Mouse (Mus musculus): ENCODE results near the gene Babam2.

Gene Babam2

GRCm38 (mm10) chr5:32077139-32077538, 379.7 kb downstream of the Babam2 start:
- DNase-seq (ENCODE audit: low spot score in 2 of 2): no peak

DNA sequence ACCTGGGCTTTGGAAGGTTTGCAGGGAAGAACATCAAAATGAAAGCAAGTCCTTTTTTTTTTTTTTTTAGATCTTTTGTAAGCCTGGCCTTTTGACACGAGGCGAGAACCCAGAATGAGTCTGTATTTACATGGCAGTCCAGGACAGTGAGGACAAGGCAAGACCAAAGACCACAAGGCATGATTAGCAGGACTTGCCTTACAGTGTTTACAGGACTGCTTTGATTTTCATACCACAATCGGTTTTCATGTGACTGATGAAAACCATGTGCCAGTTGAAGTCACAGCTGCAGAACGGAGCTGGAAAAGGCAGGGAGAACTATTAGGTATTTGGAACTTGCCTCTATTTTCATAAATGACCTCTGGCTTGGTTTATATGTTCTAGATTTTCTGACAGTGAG, 381.5 kb downstream of the Babam2 start:
- DNase-seq (ENCODE audit: low spot score in 2 of 2): no peak

DNA sequence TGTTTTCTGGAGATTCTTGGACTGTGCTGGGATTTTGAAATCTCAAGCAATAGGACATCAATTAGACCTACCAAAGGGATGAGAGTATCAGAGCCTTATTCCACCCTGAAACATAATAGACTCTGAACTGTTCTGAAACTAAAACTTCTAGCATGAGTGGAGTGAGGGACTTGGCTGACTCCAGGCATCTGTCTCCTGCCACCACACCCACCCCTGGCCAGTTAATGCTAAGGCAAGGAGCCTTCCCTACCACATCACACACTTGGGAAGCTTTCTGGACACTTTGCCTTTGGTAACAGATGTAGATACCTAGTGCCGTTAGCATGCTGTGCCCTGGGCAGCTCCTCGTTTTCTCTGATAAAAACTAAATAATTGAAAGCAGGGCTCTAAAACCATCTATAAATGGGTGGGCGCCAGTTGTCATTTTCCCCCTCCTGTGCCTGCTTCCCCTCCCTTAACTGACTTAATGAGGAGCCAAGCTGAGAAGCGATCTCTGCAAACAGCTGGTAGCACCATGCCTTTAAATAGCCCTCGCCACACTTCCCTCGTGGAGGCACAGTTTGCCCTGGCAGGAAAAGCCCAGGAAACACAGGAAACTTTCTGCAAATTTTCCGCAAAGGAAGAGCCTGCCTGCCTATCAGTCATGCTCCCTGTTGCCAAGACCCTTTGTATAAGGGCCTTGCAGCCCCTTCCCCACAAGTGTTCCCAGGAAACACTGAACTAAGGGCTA, 383.2 kb downstream of the Babam2 start:
- DNase-seq (ENCODE audit: low spot score in 2 of 2): no peak

DNA sequence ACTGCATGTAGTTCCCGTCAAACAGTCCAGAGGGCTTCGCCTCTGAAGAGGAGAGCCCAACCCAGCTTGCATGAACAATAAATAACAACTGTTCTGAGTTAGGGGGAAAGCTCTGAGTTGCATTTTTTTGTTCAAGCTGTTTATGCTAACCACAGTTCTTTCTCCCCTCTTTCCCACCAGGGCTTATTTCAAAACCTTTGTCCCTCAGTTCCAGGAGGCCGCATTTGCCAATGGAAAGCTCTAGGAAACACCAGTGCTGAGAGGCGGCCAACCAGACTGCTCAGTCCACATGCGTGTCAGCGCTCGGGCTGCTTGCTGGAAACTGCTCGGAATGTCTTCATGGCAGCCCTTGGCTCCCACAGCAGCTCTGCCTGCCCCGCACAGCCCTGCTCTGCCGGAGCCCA, 386.9 kb downstream of the Babam2 start:
- DNase-seq (ENCODE audit: low spot score in 2 of 2): no peak

DNA sequence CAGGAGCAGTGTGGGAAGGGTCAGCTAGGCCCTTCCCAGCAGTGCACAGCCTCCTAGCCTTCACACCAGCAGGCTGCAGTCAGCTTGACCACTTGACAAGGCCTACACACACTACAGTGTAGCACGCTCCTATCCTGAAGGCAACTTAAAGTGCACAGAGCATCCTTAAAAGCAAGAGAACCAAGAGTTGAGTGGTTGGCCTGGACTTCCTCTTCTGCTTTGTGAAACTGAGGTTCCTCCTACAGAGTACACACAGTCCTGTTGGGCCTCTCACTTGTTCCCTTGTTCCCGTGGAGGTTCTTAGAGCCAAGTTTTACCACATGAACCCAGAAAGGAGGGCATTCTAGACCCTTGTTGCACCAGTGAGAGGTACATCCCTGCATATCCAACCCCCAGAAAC, 388.1 kb downstream of the Babam2 start:
- DNase-seq (ENCODE audit: low spot score in 2 of 2): no peak

DNA sequence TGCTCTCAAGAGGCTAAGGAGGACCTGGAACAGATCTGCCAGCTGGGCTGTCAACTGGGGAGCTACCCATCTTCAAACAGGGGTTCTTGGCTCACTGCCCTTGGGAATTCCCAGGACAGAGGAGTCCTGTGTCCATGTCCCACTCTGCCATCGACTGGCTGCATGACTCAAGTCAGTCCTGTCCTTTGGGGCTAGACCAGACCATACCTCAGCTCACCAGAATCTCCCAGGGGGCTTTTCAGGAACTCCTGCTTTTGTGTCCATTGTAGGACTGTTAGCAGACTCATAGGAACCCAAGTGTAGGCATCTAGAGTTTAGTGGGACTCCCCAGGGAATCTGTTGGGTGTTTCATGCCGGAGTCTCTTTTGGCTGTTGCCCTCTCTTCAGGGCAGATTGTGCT, 388.5 kb downstream of the Babam2 start:
- no peak for DNase-seq (ENCODE audit: low spot score in 2 of 2)

GRCm38 (mm10) chr5:32086526-32087090, 389.1 kb downstream of the Babam2 start:
- no peak for DNase-seq (ENCODE audit: low spot score in 2 of 2)

GRCm38 (mm10) chr5:32089481-32089880, 392.0 kb downstream of the Babam2 start:
- DNase-seq (ENCODE audit: low spot score in 2 of 2): no peak

GRCm38 (mm10) chr5:32092281-32092680, 394.8 kb downstream of the Babam2 start:
- DNase-seq (ENCODE audit: low spot score in 2 of 2): no peak

GRCm38 (mm10) chr5:32098691-32099090, 401.2 kb downstream of the Babam2 start:
- no peak for DNase-seq (ENCODE audit: low spot score in 2 of 2)

- DNase-seq (ENCODE audit: low spot score in 2 of 2): peak in 1 of 2 experiments; percentile 25
Observed at GRCm38 (mm10) chr5:32102484-32102883, 405.0 kb downstream of the Babam2 start.

- no peak for DNase-seq (ENCODE audit: low spot score in 2 of 2)
Observed at GRCm38 (mm10) chr5:32102971-32103431, 405.5 kb downstream of the Babam2 start.

DNA sequence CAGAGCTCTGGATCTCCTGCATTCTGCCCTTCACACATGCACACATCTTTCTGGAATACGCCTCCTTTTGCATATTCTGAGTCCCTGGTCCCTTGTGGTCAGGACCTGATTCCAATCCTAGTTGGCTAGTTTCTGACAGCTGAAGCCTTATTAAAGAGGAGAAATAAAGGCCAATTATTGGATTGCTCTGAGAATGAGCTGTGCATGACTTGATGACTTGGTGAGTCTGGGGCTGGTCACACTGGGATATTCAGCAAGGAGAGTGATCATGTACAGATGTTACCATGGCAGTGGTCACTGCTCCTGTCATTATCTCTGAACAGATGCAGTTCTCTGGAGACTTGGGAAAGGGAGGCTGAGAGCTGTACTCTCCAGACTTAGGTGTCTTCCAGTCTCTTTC, 406.1 kb downstream of the Babam2 start:
- no peak for DNase-seq (ENCODE audit: low spot score in 2 of 2)

DNA sequence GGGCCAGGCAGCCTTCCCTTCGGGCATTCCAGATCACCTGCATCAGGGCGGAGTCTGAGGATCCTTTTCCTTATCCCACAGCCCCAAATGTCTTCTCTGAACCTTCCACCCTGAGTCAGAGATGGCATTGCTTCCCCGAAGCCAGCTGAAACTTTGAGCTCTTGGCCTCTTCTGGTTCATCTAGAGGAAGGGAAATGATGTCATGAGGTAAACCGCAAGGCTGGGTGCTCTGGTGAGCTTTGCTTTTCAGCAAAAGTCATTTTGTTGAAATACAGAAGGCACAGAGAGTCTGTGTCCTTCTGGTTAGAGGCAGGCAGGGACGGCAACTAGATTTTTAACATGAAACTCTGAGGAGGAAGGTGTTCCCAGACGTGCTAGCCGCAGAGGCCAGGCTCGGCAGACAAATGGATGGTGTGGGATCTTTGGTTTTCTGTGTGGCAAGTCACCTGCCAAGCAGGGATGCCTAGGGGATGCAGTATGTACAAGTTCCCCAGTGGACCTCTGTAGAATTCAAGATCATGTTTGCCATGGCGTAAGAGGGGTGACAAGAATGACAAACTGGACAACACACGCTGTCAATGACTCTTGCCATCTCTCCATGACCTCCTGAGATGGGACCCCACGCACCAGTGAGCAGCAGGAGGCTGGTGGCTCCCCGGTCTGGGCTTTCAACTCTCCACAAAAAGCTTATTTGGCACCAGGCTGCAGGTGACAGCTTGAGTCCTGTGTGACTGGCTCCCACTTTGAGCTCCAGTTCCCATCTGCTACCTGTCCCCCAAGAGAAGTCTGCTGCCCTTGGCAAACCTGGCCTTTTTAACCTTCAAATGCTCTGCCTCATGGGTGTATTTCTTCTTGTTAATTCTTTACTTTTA, 406.9 kb downstream of the Babam2 start:
- no peak for DNase-seq (ENCODE audit: low spot score in 2 of 2)

DNA sequence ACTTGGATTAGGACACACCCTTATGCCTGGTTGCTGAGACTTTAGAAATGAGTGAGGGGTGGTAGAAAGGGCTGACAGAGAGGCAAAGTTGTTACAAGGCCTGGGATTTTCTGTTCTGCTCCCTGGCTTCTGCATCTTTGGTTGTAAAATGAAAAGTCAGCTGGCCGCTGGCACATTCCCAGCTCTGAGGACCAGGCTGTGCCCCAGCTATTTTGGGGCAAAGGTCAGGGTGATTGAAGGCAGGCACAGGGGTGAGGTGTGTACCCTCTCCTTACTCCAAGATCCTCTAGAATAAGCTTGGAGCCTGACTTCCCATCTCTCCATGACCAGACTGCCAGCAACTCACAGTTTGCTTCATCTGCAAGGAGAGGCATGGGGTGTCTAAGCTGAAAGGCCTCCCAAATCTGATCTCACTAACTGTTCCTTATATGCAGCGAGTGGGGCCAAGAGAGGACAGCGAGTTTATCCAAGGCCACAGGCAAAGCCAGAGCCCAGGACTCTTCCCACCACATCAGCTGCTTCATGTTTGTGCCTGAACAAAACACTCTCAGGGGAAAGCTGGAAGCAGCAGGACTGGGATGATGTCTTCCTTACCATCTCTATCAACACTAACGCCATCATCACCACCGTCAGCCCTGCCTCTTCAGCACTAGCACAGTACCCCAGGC, 409.1 kb downstream of the Babam2 start:
- no peak for DNase-seq (ENCODE audit: low spot score in 2 of 2)

- DNase-seq (ENCODE audit: low spot score in 2 of 2): no peak
Observed at GRCm38 (mm10) chr5:32110651-32111050, 413.2 kb downstream of the Babam2 start.

DNA sequence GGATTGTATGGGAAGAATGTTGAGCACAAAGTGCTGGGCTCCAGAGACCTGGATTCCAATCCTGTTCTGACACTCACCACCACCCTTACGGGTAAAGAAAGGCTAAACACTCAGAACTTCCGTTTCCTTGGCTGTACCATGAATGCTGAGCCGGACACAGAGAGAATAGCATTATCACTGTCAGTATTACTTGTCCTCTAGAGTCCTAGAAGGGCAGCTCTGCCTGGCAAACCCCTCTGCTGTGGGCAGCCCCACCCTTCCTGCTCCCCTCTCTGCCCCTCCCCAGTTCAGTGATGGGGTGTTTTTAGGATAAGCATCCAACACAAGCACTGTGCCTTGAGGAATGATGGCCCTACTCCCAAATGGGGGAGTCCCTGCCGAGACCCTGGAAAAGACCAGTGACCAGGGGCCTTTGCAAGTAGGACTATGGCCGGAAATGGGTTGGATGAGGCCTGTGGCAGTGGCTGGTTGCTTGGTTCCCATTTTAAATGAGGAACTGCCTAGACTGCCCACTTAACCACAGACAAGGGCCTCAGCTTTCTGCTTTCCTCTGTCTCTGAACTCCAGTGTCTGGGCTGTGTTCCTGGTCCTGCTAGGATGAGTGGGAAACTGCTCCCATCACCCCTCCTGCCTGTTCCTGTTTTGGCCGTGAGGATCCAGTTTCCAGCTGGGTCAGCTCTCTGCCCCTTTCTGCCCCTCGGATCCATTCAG, 414.9 kb downstream of the Babam2 start:
- no peak for DNase-seq (ENCODE audit: low spot score in 2 of 2)

DNA sequence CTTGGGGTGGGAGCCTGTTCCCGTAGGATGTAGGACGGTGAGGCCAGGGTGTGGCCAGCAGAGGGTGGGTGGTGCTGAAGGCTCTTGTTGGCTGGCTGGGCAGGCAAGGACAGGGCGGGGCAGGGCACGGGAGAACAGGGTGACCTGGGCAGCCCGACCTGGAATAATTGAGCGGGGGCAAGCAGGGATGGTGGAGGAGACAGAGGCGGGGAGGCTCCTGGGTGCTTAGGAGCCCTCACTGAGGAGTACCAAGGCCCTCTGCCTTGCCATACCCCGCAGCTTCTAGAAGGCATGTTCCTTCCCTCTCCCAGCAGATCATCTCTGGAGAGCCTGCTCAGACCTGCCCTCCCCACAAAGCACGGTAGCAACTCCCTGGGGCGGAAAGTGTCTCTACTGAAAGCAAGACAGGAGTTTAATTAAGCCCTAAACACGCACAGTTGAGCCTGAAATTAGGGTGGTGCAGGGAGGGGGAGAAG, 423.5 kb downstream of the Babam2 start:
- DNase-seq (ENCODE audit: low spot score in 2 of 2): no peak

DNA sequence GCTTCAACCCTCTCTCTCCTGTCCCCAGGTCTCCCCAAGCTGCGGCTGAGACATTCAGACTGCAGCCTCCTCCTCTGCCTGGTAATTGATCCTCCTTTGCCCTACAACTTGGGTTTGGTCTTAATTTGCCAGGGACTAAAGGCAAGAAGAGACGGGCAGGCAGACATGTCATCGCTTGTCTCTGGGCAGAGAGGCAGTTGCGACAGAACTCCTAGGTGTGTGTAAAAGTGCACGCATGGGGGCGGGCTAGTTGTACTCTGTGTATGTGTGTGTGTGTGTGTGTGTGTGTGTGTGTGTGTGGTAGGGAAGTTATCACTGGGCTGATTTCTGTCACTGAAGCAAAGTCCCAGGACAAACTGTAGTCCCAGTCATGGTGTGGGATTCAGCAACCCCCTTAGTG, 424.5 kb downstream of the Babam2 start:
- DNase-seq (ENCODE audit: low spot score in 2 of 2): no peak

- DNase-seq (ENCODE audit: low spot score in 2 of 2): no peak
Observed at GRCm38 (mm10) chr5:32122363-32122762, 424.9 kb downstream of the Babam2 start.

DNA sequence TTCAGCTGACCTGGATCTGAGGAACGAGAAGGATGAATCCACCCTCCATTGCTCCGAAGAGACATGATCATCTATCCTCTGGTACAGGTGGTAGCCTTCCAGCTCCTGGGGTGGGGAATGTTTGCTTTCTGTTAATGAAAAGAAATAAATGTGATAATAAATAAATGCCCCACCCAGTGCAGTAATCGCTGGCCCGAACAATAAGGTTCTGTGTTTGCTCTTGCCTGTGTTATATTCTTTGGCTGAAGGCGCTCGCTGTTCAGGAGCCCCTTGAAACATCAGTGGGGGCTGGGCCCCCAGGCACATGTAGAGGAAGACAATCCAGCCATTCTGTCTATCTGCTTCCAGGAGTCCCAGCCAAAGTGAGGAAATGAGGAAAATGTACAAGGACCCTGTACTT, 427.5 kb downstream of the Babam2 start:
- no peak for DNase-seq (ENCODE audit: low spot score in 2 of 2)

Measured in frontal cortex, postnatal 10 days (tissue).